Mouse (Mus musculus) spleen, embryonic (tissue): Measurements from ENCODE around the gene Acot13.
"Not testable (repeated sequence)": the region's sequence is repeated elsewhere in the genome, so short reads cannot be mapped to it uniquely, and the experiment has no call there.

Source experiments
- CTCF ChIA-PET: fragments of 350-600 bp; sonication (Branson Sonifier 250); formaldehyde crosslinking; loops from one replicate; lab custom pipeline; 2022; lab: Charles Lee

Acot13 gene

DNA sequence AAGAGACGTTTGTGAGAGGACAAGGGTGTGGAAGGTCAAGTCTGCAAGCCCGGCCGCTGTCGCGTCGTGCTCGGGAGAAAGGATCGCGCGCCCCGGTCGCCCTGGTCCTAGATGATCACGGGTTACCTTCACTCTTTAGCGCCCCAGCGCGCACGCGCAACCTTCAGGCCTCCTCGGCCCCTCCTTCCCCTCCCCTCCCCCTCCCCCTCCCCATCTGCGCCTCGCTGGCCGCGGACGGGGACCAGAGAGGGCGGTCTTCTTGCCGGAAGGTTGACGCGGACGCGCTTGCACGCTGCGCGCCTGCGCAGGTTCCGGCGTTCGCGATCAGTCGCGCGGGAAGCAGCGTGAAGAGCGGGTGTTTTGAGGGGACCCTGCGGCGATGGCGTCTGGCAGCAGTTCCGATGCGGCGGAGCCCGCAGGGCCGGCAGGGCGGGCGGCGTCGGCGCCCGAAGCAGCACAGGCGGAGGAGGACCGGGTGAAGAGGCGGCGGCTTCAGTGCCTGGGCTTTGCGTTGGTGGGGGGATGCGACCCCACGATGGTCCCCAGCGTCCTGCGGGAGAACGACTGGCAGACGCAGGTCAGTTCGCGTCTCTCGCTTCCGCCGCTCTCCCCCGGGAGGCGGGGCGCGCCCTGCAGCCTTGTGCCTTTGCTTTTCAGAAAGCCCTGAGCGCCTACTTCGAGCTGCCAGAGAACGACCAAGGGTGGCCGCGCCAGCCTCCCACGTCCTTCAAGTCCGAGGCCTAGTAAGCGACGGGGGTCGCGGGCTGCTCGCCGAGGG, at the start of gene Acot13, which contains the start of gene Tdp2:
TSS of gene Acot13 (minus strand) at position 188 of the 778 bp plus-strand sequence.
TSS of gene Tdp2 (plus strand) at position 327 of the 778 bp plus-strand sequence.
- CTCF ChIA-PET, result no interaction called here

DNA sequence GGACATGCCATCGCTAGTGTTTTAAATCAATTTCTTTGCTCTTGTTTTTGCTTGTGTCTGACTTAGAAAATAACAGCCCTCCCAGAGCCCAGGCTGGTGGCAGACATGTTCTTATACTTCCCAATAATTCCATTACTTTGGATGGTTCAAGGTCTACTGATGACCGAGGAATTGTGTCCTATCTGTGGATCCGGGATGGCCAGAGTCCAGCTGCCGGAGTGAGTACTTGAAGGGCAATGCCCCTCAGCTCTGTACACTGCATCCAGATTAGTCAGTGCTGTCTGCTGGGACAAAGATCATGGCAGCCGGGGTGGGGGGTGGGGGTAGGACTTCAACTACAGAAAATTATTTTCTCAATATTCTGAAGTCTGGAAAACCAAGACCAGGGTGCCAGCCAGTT, 49.4 kb upstream of the Acot13 start:
- CTCF ChIA-PET, result no interaction called here

DNA sequence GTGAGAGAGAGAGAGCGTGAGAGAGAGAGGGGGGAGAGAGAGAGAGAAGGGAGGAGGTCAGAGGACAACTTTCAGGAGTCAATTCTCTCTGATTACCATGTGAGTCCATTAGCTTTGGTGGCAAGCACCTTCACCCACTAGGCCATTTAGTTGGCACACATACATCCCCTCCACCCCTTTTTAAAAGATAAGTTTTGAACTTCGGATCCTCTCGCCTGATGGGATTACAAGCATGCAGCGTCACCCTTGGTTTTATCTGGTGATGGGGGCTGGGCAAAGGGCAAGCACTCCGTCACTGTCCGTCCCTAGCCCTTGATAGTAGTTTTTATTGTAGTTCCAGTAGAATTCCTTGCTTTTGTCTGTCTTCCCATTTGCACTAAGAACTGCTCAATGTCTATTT, 48.9 kb upstream of the Acot13 start:
- CTCF ChIA-PET, result no interaction called here

DNA sequence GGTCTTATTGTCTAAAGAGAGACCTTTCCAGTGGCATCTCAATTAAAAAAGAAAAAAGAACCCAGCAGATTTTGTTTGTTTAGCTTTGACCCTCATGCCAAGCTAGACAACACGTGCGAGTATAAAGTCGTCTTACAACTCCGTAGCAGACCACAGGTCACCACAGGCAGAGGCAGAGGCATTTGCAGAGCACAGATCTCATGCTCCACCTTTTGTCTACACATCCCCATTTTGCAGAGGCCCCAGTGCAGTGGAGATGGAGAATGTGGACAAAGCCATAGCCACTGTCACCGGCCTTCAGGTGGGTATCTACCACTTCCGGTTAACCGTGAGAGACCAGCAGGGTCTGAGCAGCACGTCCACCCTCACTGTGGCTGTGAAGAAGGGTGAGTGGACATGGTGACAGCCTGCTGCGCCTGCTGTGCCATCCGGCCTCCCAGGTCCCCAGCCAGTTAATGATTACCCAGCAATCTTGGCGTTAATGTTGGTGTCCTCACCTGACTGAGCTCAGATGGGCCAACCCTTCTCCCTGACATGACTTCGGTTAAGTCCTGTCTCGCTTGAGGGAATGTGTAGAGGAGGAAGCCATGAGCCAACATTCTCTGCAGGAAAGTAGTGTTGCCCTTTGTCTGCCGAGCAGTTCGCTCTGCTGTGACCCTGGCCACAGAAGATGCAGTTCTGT, 48.2 kb upstream of the Acot13 start:
- CTCF ChIA-PET, result no interaction called here

- CTCF ChIA-PET, result no interaction called here
Measured at GRCm38 (mm10) chr13:24868233-24868632, 36.9 kb upstream of the Acot13 start.

GRCm38 (mm10) chr13:24867789-24868188, 36.4 kb upstream of the Acot13 start:
- CTCF ChIA-PET, result no interaction called here

DNA sequence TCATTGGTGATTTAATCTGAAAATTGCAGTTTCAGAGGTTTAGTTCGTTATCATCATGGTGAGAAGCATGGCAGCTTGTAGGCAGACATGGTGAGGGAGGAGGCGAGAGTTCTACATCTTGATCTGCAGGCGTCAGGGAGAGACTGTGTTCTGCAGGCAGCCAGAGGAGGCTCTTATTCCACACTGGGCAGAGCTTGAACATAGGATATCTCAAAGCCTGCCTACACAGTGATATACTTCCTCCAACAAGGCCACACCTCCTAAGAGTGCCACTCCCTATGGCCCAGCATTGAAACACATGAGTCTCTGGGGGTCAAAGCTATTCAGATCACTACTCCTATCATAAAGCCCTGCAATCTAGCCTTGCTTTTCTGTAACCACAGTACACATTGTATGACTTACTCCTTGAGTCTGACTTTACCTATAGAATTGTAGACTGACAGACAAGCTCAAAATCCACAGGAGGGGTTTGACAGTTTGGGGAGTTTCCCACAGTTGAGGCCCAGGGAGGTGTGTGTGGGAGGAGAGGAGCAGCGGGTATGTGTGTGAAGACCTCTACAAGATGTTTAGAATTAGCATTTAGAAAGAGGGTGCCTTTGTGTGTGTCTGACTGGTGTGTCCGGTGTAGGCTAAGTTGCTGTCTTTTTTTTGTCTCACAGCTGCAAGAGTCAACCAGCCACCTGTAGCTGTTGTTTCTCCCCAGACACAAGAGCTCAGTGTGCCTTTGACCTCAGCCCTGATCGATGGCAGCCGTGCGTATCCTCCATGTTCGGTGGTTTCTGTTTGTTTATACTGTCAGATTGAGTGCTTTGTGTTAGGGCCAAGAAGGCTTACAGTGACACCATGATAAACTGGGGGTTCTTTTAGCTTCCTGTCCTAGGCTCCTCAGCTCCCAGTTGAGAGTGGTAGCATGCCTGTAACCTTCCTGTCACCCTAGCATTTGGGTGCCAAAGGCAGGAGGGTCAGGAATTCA, 35.4 kb upstream of the Acot13 start:
- CTCF ChIA-PET, result no interaction called here

GRCm38 (mm10) chr13:24862520-24862919, 31.2 kb upstream of the Acot13 start:
- CTCF ChIA-PET, result interaction anchor here (0.5 to 0.9 kb wide), 2 partner anchors 27 to 1069 kb away, joined by 3 read pairs; no protein-coding TSS in a partner anchor

DNA sequence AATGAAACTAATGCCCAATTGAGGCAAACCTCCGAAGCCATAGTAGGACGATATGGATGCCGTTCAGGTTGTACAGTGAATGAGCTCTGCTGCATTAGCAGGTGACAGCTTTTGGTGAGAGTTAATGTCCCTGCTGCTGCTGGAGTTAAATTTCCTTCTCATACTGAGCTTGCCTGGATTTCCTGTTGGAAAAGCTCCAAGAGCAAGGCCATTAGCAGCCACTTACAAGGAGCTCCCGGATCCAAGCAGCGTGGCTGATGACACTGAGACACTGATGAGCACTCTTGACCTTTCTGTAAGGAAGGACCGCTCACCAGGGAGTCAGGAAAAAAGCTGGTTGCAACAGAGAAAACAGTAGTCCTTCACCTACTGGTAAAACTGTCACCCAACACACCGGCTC, 30.7 kb upstream of the Acot13 start:
- CTCF ChIA-PET, result interaction anchor here (0.5 to 0.9 kb wide), 2 partner anchors 27 to 1069 kb away, joined by 3 read pairs; no protein-coding TSS in a partner anchor

GRCm38 (mm10) chr13:24861084-24861483, 29.7 kb upstream of the Acot13 start:
- CTCF ChIA-PET, result no interaction called here

DNA sequence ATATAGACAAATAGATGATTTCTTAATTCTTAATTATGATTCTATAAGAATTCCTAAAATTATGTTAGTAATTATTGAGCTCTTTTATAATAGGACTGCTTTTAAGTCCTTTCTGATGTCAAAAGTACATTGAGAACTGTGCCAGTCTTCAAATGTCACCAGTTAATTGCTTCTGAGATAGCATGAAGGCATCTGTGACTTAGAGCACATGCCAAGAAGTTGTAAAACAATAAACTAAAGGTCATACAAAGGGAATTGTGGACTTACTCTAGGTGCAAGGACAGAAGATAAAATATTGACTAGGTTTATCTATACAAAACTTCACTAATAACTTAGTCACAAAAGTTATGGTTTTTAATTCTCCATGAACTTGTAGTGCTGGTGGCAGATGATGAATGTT, 27.8 kb upstream of the Acot13 start:
- CTCF ChIA-PET, result no interaction called here

DNA sequence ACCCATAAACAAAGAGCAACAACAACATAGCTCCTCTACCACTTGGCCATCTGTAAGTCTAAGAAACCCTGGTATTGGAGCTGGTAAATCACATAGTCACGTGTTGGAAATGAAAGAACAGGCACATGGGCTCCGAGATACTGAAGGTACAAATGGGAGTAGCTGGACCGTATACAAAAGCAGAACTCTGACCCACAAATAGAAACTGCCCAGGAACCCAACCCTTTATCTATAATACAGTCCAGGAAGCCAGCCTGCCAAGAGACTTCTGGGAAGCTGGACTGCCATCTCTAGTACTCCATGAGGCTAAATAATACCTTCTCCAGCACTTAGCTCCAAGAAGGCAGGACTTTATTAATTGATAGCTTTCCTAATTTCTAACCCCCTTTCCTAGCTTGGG, 21.2 kb upstream of the Acot13 start:
- CTCF ChIA-PET, result interaction anchor here (0.7 kb wide), 1 partner anchor 130 kb away, joined by 3 read pairs; no protein-coding TSS in a partner anchor

DNA sequence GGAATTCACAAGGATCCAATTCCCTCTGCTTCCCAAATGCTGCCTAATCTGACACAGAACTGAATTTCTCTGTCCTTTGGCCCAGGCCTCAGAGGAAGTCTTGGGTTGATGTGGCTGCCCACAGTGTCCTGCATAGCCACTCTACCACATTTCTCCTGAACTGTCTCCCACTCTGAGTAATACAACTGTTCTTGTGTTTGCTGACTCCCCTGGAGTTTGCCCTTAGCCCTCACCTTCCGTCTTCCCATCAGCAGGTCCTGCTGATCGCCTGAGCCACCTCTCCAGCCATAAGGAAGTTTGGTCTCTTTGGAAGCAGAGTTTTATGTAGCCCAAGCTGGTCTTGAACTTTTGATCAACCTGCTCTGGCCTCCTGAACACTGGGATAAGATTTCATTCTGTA, 20.6 kb upstream of the Acot13 start:
- CTCF ChIA-PET, result no interaction called here

DNA sequence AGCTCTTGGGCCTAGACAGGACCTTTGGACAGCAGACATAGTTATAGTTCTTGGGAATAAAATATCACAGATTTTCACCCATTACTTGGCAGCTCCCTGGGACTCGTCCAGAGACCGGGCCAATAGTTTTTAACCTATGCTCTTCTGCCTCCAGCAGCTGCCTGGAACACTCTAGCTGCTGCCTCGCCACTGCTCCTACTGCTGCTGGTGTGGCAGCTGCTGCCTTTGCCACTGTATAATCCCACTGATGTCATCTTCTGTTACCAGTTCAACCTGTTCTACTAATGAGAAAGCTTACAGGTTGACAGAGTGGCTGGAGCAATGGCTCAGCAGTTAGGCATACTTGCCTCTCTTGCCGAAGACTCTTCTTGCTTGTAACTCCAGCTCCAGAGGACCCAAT, 18.0 kb upstream of the Acot13 start:
- CTCF ChIA-PET, result no interaction called here

GRCm38 (mm10) chr13:24844983-24845955, 13.9 kb upstream of the Acot13 start, which contains the start of gene D130043K22Rik:
Gene D130043K22Rik (plus strand): TSS chr13:24845135.
- CTCF ChIA-PET, result no interaction called here

DNA sequence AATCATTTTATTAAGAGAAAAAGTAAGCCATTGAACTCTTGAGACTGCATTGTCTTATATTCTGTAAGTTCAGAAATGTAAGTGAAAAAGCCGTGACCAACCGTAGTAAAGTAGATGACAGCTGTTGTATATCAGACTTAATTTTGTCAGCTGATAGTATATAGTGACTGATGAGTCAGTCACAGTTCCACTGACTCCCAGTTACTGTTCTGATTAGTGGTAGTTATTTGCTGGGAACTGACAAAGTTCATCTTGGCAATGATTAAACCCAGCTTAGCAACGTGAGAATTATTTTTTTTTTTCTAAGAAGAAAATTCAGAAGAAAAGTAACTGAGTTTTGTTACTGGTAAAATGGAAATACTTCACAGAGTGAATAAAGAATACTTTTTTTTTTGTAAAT, 10.4 kb upstream of the Acot13 start:
- CTCF ChIA-PET, result interaction anchor here (0.6 kb wide), 1 partner anchor 23 kb away, joined by 3 read pairs; no protein-coding TSS in a partner anchor

DNA sequence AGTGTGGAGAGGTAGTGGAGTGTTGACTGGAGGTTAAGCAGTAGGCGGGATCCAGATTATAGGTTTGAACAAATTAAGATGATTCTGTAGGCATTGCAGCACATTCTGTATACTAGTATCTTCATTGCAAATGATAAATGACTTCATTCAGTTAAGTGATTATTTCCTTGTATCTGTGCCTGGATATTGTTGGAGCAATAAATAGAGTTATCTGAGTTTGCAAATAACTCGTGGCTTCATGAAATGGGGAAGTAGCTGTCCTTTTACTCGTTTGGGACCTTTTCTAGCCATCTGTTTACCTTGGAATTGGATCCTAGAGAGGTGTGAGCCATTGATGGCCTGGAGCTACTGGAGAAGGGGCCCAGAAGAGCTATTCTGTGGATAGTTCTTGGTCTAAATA, 8.5 kb upstream of the Acot13 start:
- CTCF ChIA-PET, result no interaction called here

- CTCF ChIA-PET, result not testable (repeated sequence)
Measured at GRCm38 (mm10) chr13:24837765-24838164, 6.4 kb upstream of the Acot13 start.

DNA sequence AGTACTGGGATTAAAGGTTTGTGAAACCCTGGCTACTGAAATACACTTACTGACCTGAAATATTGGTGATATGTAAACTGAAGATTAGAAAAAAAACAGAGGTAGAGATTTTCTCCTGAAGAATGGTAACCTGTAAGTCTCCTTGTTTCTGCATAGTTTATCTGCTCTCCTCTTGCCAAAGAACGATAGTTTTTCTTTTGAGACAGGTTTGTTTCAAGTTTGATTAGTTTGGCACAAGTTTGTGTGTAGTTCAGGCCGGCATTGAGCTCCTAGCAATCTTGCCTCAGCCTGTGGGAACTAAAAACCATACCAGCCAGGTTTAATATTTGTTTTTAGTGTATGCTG, 1.4 kb upstream of the Acot13 start:
- CTCF ChIA-PET, result no interaction called here

DNA sequence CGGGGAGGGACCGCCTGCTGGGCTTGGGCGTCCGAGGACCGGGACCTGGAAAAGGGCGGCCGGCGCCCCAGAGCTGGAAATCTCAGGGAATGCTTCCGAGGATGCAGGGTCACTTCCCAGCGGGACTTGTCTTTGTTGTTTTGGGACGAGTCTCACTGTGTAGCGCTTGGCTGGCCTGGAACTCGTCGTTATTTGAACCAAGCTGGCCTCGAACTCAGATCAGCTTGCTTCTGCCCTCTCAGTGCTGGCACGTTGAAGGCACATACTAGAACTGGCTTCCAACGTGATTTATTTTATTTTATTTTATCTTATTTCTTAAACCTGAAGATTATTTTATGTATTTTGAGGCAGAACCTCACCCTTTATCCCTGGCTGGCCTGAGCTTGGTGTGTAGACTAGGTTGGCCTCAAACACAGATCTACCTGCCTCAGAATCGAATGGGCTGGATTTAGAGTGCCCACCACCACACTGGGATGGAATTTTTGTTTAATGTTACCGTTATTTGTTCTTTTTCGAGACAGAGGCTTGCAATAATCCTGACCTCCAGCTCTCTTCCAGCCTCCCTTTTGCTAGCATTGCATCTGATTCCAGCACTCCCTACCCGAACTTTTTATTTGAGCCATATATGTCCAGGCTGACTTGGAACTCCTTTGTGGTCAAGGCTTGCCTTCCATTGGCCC, 931 bp upstream of the Acot13 start:
- CTCF ChIA-PET, result no interaction called here
